Mouse (Mus musculus): Measurements from ENCODE around the gene Ube2t. TPM values are rescaled to one million over a fixed set of nuclear protein-coding genes. Genes with fewer than 3 reads are reported as not detected.

The Ube2t gene
- polyA plus RNA-seq, 1 experiment from 2014 or later, result 13.4 TPM

- Histone ChIP-seq H3K9me3 (ENCODE audit: control insufficient read depth, low read length) (no peaks in the 10 kb centered on the region), H3K4me2 (replicated peaks; ENCODE audit: low read depth) (no peak overlapping the region), H3K9ac (ENCODE audit: low read length) (no peak overlapping the region), H3K4me1 (replicated peaks; ENCODE audit: control insufficient read depth, insufficient read depth) (no peaks in the 10 kb centered on the region), H3K27me3 (ENCODE audit: control insufficient read depth, insufficient read depth, low read length) (no peaks in the 10 kb centered on the region), H3K36me3 (ENCODE audit: control insufficient read depth, insufficient read depth, low read length) (no peaks in the 10 kb centered on the region), H3K4me3 (ENCODE audit: low read depth, low read length) (no peak overlapping the region), H3K27ac (replicated peaks) (no peak overlapping the region)
- ATAC-seq (ENCODE audit: low FRiP score, low TSS enrichment) (no peak), DNase-seq (ENCODE audit: low spot score) (no peak)
- TF ChIP-seq EP300 (optimal IDR thresholded peaks at IDR 0.05) (no peak), CTCF (IDR thresholded peaks at IDR 0.05; ENCODE audit: low read depth) (no peak)
- 82% methylated on average over 7 of the region's 7 CpGs for WGBS
Observed at GRCm38 (mm10) chr1:134996471-134996870, 34.1 kb downstream of the Ube2t start.

GRCm38 (mm10) chr1:134997568-134997967, 35.2 kb downstream of the Ube2t start:
- Histone ChIP-seq H3K4me1 (replicated peaks; ENCODE audit: control insufficient read depth, insufficient read depth) (no peaks in the 10 kb centered on the region), H3K4me3 (ENCODE audit: low read depth, low read length) (no peak overlapping the region), H3K4me2 (replicated peaks; ENCODE audit: low read depth) (no peak overlapping the region), H3K36me3 (ENCODE audit: control insufficient read depth, insufficient read depth, low read length) (no peaks in the 10 kb centered on the region), H3K27ac (replicated peaks) (no peak overlapping the region), H3K9ac (ENCODE audit: low read length) (no peak overlapping the region), H3K9me3 (ENCODE audit: control insufficient read depth, low read length) (no peaks in the 10 kb centered on the region), H3K27me3 (ENCODE audit: control insufficient read depth, insufficient read depth, low read length) (no peaks in the 10 kb centered on the region)
- DNase-seq (ENCODE audit: low spot score), result no peak
- ATAC-seq (ENCODE audit: low FRiP score, low TSS enrichment), result no peak
- 64% methylated on average over 5 of the region's 5 CpGs for WGBS
- TF ChIP-seq EP300 (optimal IDR thresholded peaks at IDR 0.05) (no peak), CTCF (IDR thresholded peaks at IDR 0.05; ENCODE audit: low read depth) (no peak)

- Histone ChIP-seq H3K27me3 (ENCODE audit: control insufficient read depth, insufficient read depth, low read length) (no peaks in the 10 kb centered on the region), H3K27ac (replicated peaks) (no peak overlapping the region), H3K9ac (ENCODE audit: low read length) (no peak overlapping the region), H3K4me1 (replicated peaks; ENCODE audit: control insufficient read depth, insufficient read depth) (no peaks in the 10 kb centered on the region), H3K9me3 (ENCODE audit: control insufficient read depth, low read length) (no peaks in the 10 kb centered on the region), H3K4me3 (ENCODE audit: low read depth, low read length) (no peak overlapping the region), H3K36me3 (ENCODE audit: control insufficient read depth, insufficient read depth, low read length) (no peaks in the 10 kb centered on the region), H3K4me2 (replicated peaks; ENCODE audit: low read depth) (no peak overlapping the region)
- ATAC-seq (ENCODE audit: low FRiP score, low TSS enrichment) (no peak), DNase-seq (ENCODE audit: low spot score) (no peak)
- TF ChIP-seq EP300 (optimal IDR thresholded peaks at IDR 0.05) (no peak), CTCF (IDR thresholded peaks at IDR 0.05; ENCODE audit: low read depth) (no peak)
- WGBS, result 83% methylated on average over 8 of the region's 8 CpGs
Observed at GRCm38 (mm10) chr1:134998231-134998630, 35.9 kb downstream of the Ube2t start.

GRCm38 (mm10) chr1:135000527-135000926, 38.2 kb downstream of the Ube2t start:
- H3K27ac ChIP-seq (replicated peaks), result no peak overlapping the region
- no peaks in the 10 kb centered on the region for H3K9me3 ChIP-seq (ENCODE audit: control insufficient read depth, low read length)
- TF ChIP-seq EP300 (optimal IDR thresholded peaks at IDR 0.05) (no peak), CTCF (IDR thresholded peaks at IDR 0.05; ENCODE audit: low read depth) (no peak)
- WGBS, result 77% methylated on average over 9 of the region's 9 CpGs
- H3K4me3 ChIP-seq (ENCODE audit: low read depth, low read length), result no peak overlapping the region
- no peak overlapping the region for H3K4me2 ChIP-seq (replicated peaks; ENCODE audit: low read depth)
- ATAC-seq (ENCODE audit: low FRiP score, low TSS enrichment), result no peak
- no peak overlapping the region for H3K9ac ChIP-seq (ENCODE audit: low read length)
- DNase-seq (ENCODE audit: low spot score), result no peak
- no peaks in the 10 kb centered on the region for H3K27me3 ChIP-seq (ENCODE audit: control insufficient read depth, insufficient read depth, low read length)
- no peaks in the 10 kb centered on the region for H3K4me1 ChIP-seq (replicated peaks; ENCODE audit: control insufficient read depth, insufficient read depth)
- no peaks in the 10 kb centered on the region for H3K36me3 ChIP-seq (ENCODE audit: control insufficient read depth, insufficient read depth, low read length)

- no peak for ATAC-seq (ENCODE audit: low FRiP score, low TSS enrichment)
- Histone ChIP-seq H3K9ac (ENCODE audit: low read length) (no peak overlapping the region), H3K27me3 (ENCODE audit: control insufficient read depth, insufficient read depth, low read length) (no peaks in the 10 kb centered on the region), H3K4me1 (replicated peaks; ENCODE audit: control insufficient read depth, insufficient read depth) (no peaks in the 10 kb centered on the region), H3K36me3 (ENCODE audit: control insufficient read depth, insufficient read depth, low read length) (no peaks in the 10 kb centered on the region), H3K4me2 (replicated peaks; ENCODE audit: low read depth) (no peak overlapping the region), H3K4me3 (ENCODE audit: low read depth, low read length) (no peak overlapping the region), H3K27ac (replicated peaks) (no peak overlapping the region), H3K9me3 (ENCODE audit: control insufficient read depth, low read length) (no peaks in the 10 kb centered on the region)
- no peak for TF ChIP-seq EP300 (optimal IDR thresholded peaks at IDR 0.05)
- no peak for TF ChIP-seq CTCF (IDR thresholded peaks at IDR 0.05; ENCODE audit: low read depth)
- 59% methylated on average over 4 of the region's 4 CpGs for WGBS
- no peak for DNase-seq (ENCODE audit: low spot score)
Observed at GRCm38 (mm10) chr1:135003346-135003745, 41.0 kb downstream of the Ube2t start.

GRCm38 (mm10) chr1:135005696-135006095, 43.3 kb downstream of the Ube2t start:
- Histone ChIP-seq H3K27ac (replicated peaks) (no peak overlapping the region), H3K36me3 (ENCODE audit: control insufficient read depth, insufficient read depth, low read length) (no peaks in the 10 kb centered on the region), H3K27me3 (ENCODE audit: control insufficient read depth, insufficient read depth, low read length) (no peaks in the 10 kb centered on the region), H3K4me1 (replicated peaks; ENCODE audit: control insufficient read depth, insufficient read depth) (no peaks in the 10 kb centered on the region), H3K9me3 (ENCODE audit: control insufficient read depth, low read length) (no peaks in the 10 kb centered on the region), H3K9ac (ENCODE audit: low read length) (no peak overlapping the region), H3K4me2 (replicated peaks; ENCODE audit: low read depth) (no peak overlapping the region), H3K4me3 (ENCODE audit: low read depth, low read length) (no peak overlapping the region)
- TF ChIP-seq CTCF (IDR thresholded peaks at IDR 0.05; ENCODE audit: low read depth) (no peak), EP300 (optimal IDR thresholded peaks at IDR 0.05) (no peak)
- no peak for ATAC-seq (ENCODE audit: low FRiP score, low TSS enrichment)
- 47% methylated on average over 7 of the region's 7 CpGs for WGBS
- DNase-seq (ENCODE audit: low spot score), result no peak

All from stomach, postnatal 0 days (tissue).